Mouse (Mus musculus) neural tube, embryonic 14.5 days (tissue): ENCODE data around the gene Alpl. TPM values are rescaled to one million over a fixed set of nuclear protein-coding genes. Genes with fewer than 3 reads are reported as not detected.

Experiments used
- ATAC-seq: fragments of 200-750 bp; cut with Nextera tagmentation; 2 replicates; pipeline ENCODE4 v1.8.0; 2017; ENCODE audit warnings: low read depth, mild to moderate bottlenecking, moderate TSS enrichment, moderate library complexity
- H3K27ac ChIP-seq: fragments of 300-500 bp; sonication (generic); 2 replicates; pipeline ENCODE4 v1.5.1; 2014; ENCODE audit warnings: low read depth, mild to moderate bottlenecking, control low read depth, low read length, moderate library complexity, mixed read lengths
- H3K27me3 ChIP-seq: fragments of 300-500 bp; sonication (generic); 2 replicates; pipeline ENCODE4 v1.6.1; 2014; ENCODE audit warnings: low read length; ENCODE audit not compliant: control insufficient read depth, insufficient read depth
- H3K36me3 ChIP-seq: fragments of 300-500 bp; sonication (generic); 2 replicates; pipeline ENCODE4 v1.6.1; 2014; ENCODE audit warnings: low read length, mixed read lengths; ENCODE audit not compliant: control insufficient read depth, insufficient read depth
- H3K4me1 ChIP-seq: fragments of 300-500 bp; sonication (generic); 2 replicates; pipeline ENCODE4 v1.6.1; 2014; ENCODE audit warnings: low read length; ENCODE audit not compliant: control insufficient read depth, insufficient read depth
- H3K4me2 ChIP-seq: fragments of 300-500 bp; sonication (generic); 2 replicates; pipeline ENCODE4 v1.6.1; 2014; ENCODE audit warnings: mild to moderate bottlenecking, low read depth, low read length, control low read depth
- H3K4me3 ChIP-seq: fragments of 300-500 bp; sonication (generic); 2 replicates; pipeline ENCODE4 v1.5.1; 2014; ENCODE audit warnings: low read depth, low read length, control low read depth, mixed read lengths
- H3K9ac ChIP-seq: fragments of 300-500 bp; sonication (generic); replicated peaks from 2 replicates; pipeline ENCODE4 v1.6.1; 2014; ENCODE audit warnings: low read depth, mild to moderate bottlenecking, control low read depth, low read length, mixed read lengths
- H3K9me3 ChIP-seq: fragments of 300-500 bp; sonication (generic); 2 replicates; pipeline ENCODE4 v1.6.1; 2016; ENCODE audit warnings: low read length; ENCODE audit not compliant: control insufficient read depth
- WGBS: fragments of 180-500 bp; shearing (Covaris S2); extraction: QIAGEN DNeasy Blood & Tissue Kit; methylation state at CpG from one replicate; pipeline ENCODE4 v1.1.7; 2014; 5-methylcytosine and 5-hydroxymethylcytosine counted together
- polyA plus RNA-seq: library from polyadenylated mRNA; unstranded; fragments of >200 nt; fragmentation: Nextera tagmentation; extraction: Ambion mirVana; gene quantifications from 2 replicates; pipeline ENCODE4 v1.2.1, GENCODE M21; 2014

Alpl gene
- polyA plus RNA-seq, 1 experiment from 2014 or later, result 8.5 TPM

GRCm38 (mm10) chr4:137753199-137753598 is 43.0 kb downstream of the Alpl start:
- WGBS, result 79% methylated on average over 7 of the region's 7 CpGs
- no peaks in the 10 kb centered on the region for H3K4me1 ChIP-seq
- H3K36me3 ChIP-seq, result no peaks in the 10 kb centered on the region
- H3K4me2 ChIP-seq, result no peak overlapping the region
- H3K9ac ChIP-seq, result no peak overlapping the region
- H3K4me3 ChIP-seq, result no peak overlapping the region
- ATAC-seq, result no peak
- H3K27me3 ChIP-seq, result no peaks in the 10 kb centered on the region
- H3K27ac ChIP-seq, result no peak overlapping the region
- H3K9me3 ChIP-seq, result no peaks in the 10 kb centered on the region

- H3K4me1 ChIP-seq, result no peaks in the 10 kb centered on the region
- no peak overlapping the region for H3K27ac ChIP-seq
- H3K4me3 ChIP-seq, result no peak overlapping the region
- no peak overlapping the region for H3K9ac ChIP-seq
- no peaks in the 10 kb centered on the region for H3K27me3 ChIP-seq
- no peak overlapping the region for H3K4me2 ChIP-seq
- H3K9me3 ChIP-seq, result no peaks in the 10 kb centered on the region
- 79% methylated on average over 15 of the region's 15 CpGs for WGBS
- ATAC-seq, result no peak
- no peaks in the 10 kb centered on the region for H3K36me3 ChIP-seq
Measured at GRCm38 (mm10) chr4:137752471-137752870, 43.7 kb downstream of the Alpl start.

GRCm38 (mm10) chr4:137751717-137752116 is 44.5 kb downstream of the Alpl start:
- whole genome bisulfite sequencing, result 70% methylated on average over 9 of the region's 9 CpGs
- ATAC-seq, result no peak

GRCm38 (mm10) chr4:137751310-137751709 is 44.9 kb downstream of the Alpl start:
- Histone ChIP-seq H3K36me3 (no peaks in the 10 kb centered on the region), H3K4me1 (no peaks in the 10 kb centered on the region), H3K27ac (no peak overlapping the region), H3K27me3 (no peaks in the 10 kb centered on the region), H3K4me2 (no peak overlapping the region), H3K9me3 (no peaks in the 10 kb centered on the region), H3K9ac (no peak overlapping the region), H3K4me3 (no peak overlapping the region)
- WGBS, result 80% methylated on average over 8 of the region's 8 CpGs
- ATAC-seq, result no peak

More at GRCm38 (mm10) chr4:137751717-137752116, 44.5 kb downstream of the Alpl start:
- Histone ChIP-seq H3K9ac (no peak overlapping the region), H3K9me3 (no peaks in the 10 kb centered on the region), H3K4me1 (no peaks in the 10 kb centered on the region), H3K27ac (no peak overlapping the region), H3K4me3 (no peak overlapping the region), H3K36me3 (no peaks in the 10 kb centered on the region), H3K27me3 (no peaks in the 10 kb centered on the region), H3K4me2 (no peak overlapping the region)

- no peaks in the 10 kb centered on the region for H3K4me1 ChIP-seq
- WGBS, result 81% methylated on average over 9 of the region's 9 CpGs
- H3K4me2 ChIP-seq, result no peak overlapping the region
- H3K27ac ChIP-seq, result no peak overlapping the region
- H3K9me3 ChIP-seq, result no peaks in the 10 kb centered on the region
- H3K27me3 ChIP-seq, result no peaks in the 10 kb centered on the region
- ATAC-seq, result no peak
- H3K9ac ChIP-seq, result no peak overlapping the region
- no peaks in the 10 kb centered on the region for H3K36me3 ChIP-seq
- no peak overlapping the region for H3K4me3 ChIP-seq
Measured at GRCm38 (mm10) chr4:137750121-137750520, 46.1 kb downstream of the Alpl start.

GRCm38 (mm10) chr4:137749680-137750079 is 46.5 kb downstream of the Alpl start:
- Histone ChIP-seq H3K9ac (no peak overlapping the region), H3K27ac (no peak overlapping the region), H3K4me2 (no peak overlapping the region), H3K36me3 (no peaks in the 10 kb centered on the region), H3K4me3 (no peak overlapping the region), H3K9me3 (no peaks in the 10 kb centered on the region), H3K4me1 (no peaks in the 10 kb centered on the region), H3K27me3 (no peaks in the 10 kb centered on the region)
- no peak for ATAC-seq
- 76% methylated on average over 9 of the region's 9 CpGs for WGBS

- H3K27me3 ChIP-seq, result no peaks in the 10 kb centered on the region
- no peaks in the 10 kb centered on the region for H3K9me3 ChIP-seq
- ATAC-seq, result no peak
- H3K4me2 ChIP-seq, result no peak overlapping the region
- H3K36me3 ChIP-seq, result no peaks in the 10 kb centered on the region
- H3K4me1 ChIP-seq, result no peaks in the 10 kb centered on the region
- H3K4me3 ChIP-seq, result no peak overlapping the region
- no peak overlapping the region for H3K27ac ChIP-seq
- 66% methylated on average over 4 of the region's 4 CpGs for WGBS
- H3K9ac ChIP-seq, result no peak overlapping the region
Measured at GRCm38 (mm10) chr4:137748726-137749125, 47.5 kb downstream of the Alpl start.

- 87% methylated on average over 5 of the region's 5 CpGs for whole genome bisulfite sequencing
- H3K27me3 ChIP-seq, result no peaks in the 10 kb centered on the region
Measured at GRCm38 (mm10) chr4:137747590-137747989, 48.6 kb downstream of the Alpl start.

GRCm38 (mm10) chr4:137747091-137747490 is 49.1 kb downstream of the Alpl start:
- no peak for ATAC-seq
- Histone ChIP-seq H3K9me3 (no peaks in the 10 kb centered on the region), H3K4me2 (no peak overlapping the region), H3K4me3 (no peak overlapping the region), H3K9ac (no peak overlapping the region), H3K27ac (no peak overlapping the region), H3K27me3 (no peaks in the 10 kb centered on the region), H3K4me1 (no peaks in the 10 kb centered on the region), H3K36me3 (no peaks in the 10 kb centered on the region)
- WGBS, result 88% methylated on average over 9 of the region's 9 CpGs

More at GRCm38 (mm10) chr4:137747590-137747989, 48.6 kb downstream of the Alpl start:
- Histone ChIP-seq H3K4me1 (no peaks in the 10 kb centered on the region), H3K4me2 (no peak overlapping the region), H3K27ac (no peak overlapping the region), H3K36me3 (no peaks in the 10 kb centered on the region), H3K9me3 (no peaks in the 10 kb centered on the region), H3K4me3 (no peak overlapping the region), H3K9ac (no peak overlapping the region)
- ATAC-seq, result no peak
